Mouse (Mus musculus) cortical plate, adult 2 months (tissue): ENCODE results near the gene Raph1. TPM values are rescaled to one million over a fixed set of nuclear protein-coding genes. Genes with fewer than 3 reads are reported as not detected.

Experiments used
- H3K27ac ChIP-seq: fragments of 200-500 bp; 2 replicates; pipeline ENCODE4 v1.5.1; 2012; ENCODE audit warnings: low read length, control low read depth, inconsistent platforms; ENCODE audit not compliant: insufficient read depth
- H3K4me1 ChIP-seq: fragments of 200-500 bp; 2 replicates; pipeline ENCODE4 v1.6.1; 2011; ENCODE audit warnings: low read length; ENCODE audit not compliant: control insufficient read depth, insufficient read depth
- H3K4me3 ChIP-seq: fragments of 200-500 bp; 2 replicates; pipeline ENCODE4 v1.5.1; 2011; ENCODE audit warnings: mild to moderate bottlenecking, low read length, control low read depth; ENCODE audit not compliant: insufficient read depth
- CTCF ChIP-seq: fragments of 200-500 bp; IDR thresholded peaks from 2 replicates; pipeline ENCODE4 v1.5.1; 2011; ENCODE audit warnings: mild to moderate bottlenecking, control low read depth, low read length; ENCODE audit not compliant: insufficient read depth; ENCODE audit errors: extremely low read depth
- POLR2A ChIP-seq: fragments of 200-500 bp; IDR thresholded peaks from 2 replicates; pipeline ENCODE4 v1.6.1; 2011; ENCODE audit warnings: mild to moderate bottlenecking, low read length, control low read depth; ENCODE audit not compliant: insufficient read depth; ENCODE audit errors: extremely low read depth
- polyA plus RNA-seq: library from polyadenylated mRNA; depleted of rRNA; stranded (reverse); fragments of >200 nt; gene quantifications from 2 replicates; pipeline ENCODE4 v1.2.3, GENCODE M21; 2012

Raph1 gene
- polyA plus RNA-seq, 1 experiment: 18.3 TPM

- Histone ChIP-seq H3K4me1 (peaks cover 3% of the 10 kb centered on the region; the same call in 1 of the 2 replicates), H3K27ac (no peak overlapping the region), H3K4me3 (no peak overlapping the region)
- no peak for TF ChIP-seq POLR2A
- no peak for TF ChIP-seq CTCF
Observed at GRCm38 (mm10) chr1:60510584-60510983, 56.3 kb downstream of the Raph1 start.

GRCm38 (mm10) chr1:60503456-60503855 is 63.4 kb downstream of the Raph1 start:
- TF ChIP-seq POLR2A: no peak
- TF ChIP-seq CTCF: no peak
- Histone ChIP-seq H3K27ac (no peak overlapping the region), H3K4me1 (no peaks in the 10 kb centered on the region), H3K4me3 (no peak overlapping the region)

DNA sequence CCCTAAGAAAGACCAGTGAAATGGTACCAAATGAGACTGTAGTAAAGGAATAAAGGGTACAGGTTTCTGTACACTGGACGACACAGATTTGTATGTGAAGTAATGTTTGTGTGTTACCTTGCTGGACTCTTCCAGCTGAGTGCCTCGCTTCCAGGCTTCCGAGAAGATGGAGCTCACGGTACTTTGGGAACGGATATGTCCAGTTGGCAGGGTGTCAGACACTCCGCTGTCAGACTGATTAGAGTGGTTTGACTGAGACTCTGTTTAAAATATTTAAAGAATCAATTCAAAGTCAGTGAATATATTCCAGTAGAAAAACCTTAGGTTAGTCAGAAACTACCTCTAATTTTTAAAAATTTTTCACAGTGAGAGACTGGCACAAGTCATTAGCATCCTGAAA is 73.5 kb downstream of the Raph1 start:
- TF ChIP-seq CTCF (no peak), POLR2A (no peak)
- no peak overlapping the region for H3K4me3 ChIP-seq
- H3K4me1 ChIP-seq: peaks cover 3% of the 10 kb centered on the region
- no peak overlapping the region for H3K27ac ChIP-seq

GRCm38 (mm10) chr1:60492404-60492803 is 74.5 kb downstream of the Raph1 start:
- Histone ChIP-seq H3K4me3 (no peak overlapping the region), H3K27ac (no peak overlapping the region), H3K4me1 (peaks cover 5% of the 10 kb centered on the region)
- TF ChIP-seq POLR2A: no peak
- no peak for TF ChIP-seq CTCF

DNA sequence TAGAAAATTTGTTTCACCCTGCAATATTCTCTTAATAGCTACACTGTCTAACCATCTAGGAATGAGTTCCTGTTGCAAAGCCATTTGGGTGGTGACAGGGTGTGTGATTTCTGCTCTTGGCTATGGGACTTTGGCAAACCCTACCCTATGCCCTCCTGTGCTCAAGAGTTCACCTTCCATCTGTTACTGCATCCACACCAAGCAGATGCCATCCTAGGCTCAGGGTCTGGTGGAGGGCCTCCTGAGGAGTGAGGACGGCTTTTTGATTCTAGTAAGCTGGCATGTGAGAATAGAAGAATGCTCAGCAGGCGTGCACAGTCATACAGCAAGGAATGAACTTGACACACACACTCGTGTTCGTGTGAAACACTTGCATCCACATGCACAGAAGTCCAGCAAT is 76.4 kb downstream of the Raph1 start:
- Histone ChIP-seq H3K27ac (no peak overlapping the region), H3K4me1 (peaks cover 5% of the 10 kb centered on the region), H3K4me3 (no peak overlapping the region)
- TF ChIP-seq POLR2A: no peak
- no peak for TF ChIP-seq CTCF

- TF ChIP-seq POLR2A: no peak
- no peak for TF ChIP-seq CTCF
- peaks cover 5% of the 10 kb centered on the region for H3K4me1 ChIP-seq
- no peak overlapping the region for H3K4me3 ChIP-seq
- no peak overlapping the region; the same call in 1 of the 2 replicates for H3K27ac ChIP-seq
Observed at GRCm38 (mm10) chr1:60489660-60490059, 77.2 kb downstream of the Raph1 start.

- Histone ChIP-seq H3K4me1 (peaks cover 5% of the 10 kb centered on the region), H3K4me3 (no peak overlapping the region), H3K27ac (peak overlapping the region; percentile 47; the same call in 1 of the 2 replicates)
- TF ChIP-seq CTCF: no peak
- TF ChIP-seq POLR2A: no peak
Observed at GRCm38 (mm10) chr1:60488635-60489034, 78.3 kb downstream of the Raph1 start.

GRCm38 (mm10) chr1:60485649-60486048 is 81.3 kb downstream of the Raph1 start:
- TF ChIP-seq POLR2A: no peak
- no peak for TF ChIP-seq CTCF
- Histone ChIP-seq H3K4me1 (peaks cover 2% of the 10 kb centered on the region), H3K4me3 (no peak overlapping the region), H3K27ac (no peak overlapping the region)

GRCm38 (mm10) chr1:60482881-60483280 is 84.0 kb downstream of the Raph1 start:
- Histone ChIP-seq H3K27ac (no peak overlapping the region), H3K4me1 (no peaks in the 10 kb centered on the region), H3K4me3 (no peak overlapping the region)
- TF ChIP-seq POLR2A: no peak
- no peak for TF ChIP-seq CTCF

GRCm38 (mm10) chr1:60481561-60481960 is 85.3 kb downstream of the Raph1 start:
- no peak for TF ChIP-seq POLR2A
- TF ChIP-seq CTCF: no peak
- Histone ChIP-seq H3K4me1 (no peaks in the 10 kb centered on the region), H3K27ac (no peak overlapping the region), H3K4me3 (no peak overlapping the region)

DNA sequence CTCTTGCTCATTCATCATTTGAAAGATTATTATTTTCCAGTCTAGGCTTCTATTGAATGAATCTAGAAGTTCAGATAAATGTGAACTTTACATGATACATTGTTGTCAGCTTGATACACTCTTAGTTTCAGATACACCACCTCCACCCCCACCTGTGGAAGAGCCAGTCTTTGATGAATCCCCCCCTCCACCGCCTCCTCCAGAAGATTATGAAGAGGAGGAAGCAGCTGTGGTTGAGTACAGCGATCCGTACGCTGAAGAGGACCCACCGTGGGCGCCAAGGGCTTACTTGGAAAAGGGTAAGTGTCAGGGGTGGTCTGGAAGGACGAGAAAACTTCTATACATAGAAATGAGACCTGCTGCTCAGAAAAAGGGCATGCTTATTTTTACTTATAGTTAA is 96.4 kb downstream of the Raph1 start:
- H3K27ac ChIP-seq: no peak overlapping the region
- H3K4me3 ChIP-seq: no peak overlapping the region
- TF ChIP-seq CTCF (no peak), POLR2A (no peak)
- no peaks in the 10 kb centered on the region; the same call in 1 of the 2 replicates for H3K4me1 ChIP-seq
